Mouse (Mus musculus) lung, embryonic 14.5 days (tissue): ENCODE measurements at regions not wholly inside any gene's neighbourhood (a gene's known extent, or its start where the extent isn't known, plus 50 kb on each side); places are given as distances from the start of the nearest gene placed in this dataset.

Source experiments
- ATAC-seq: fragments of 200-750 bp; cut with Nextera tagmentation; 2 replicates; pipeline ENCODE4 v1.8.0; 2017; ENCODE audit warnings: mild to moderate bottlenecking, moderate TSS enrichment, moderate library complexity; ENCODE audit not compliant: insufficient read depth
- DNase-seq: peaks from one replicate; pipeline ENCODE4 v3.0.0-alpha.2; 2015
- H3K27ac ChIP-seq: fragments of 300-500 bp; sonication (generic); 2 replicates; pipeline ENCODE4 v1.5.1; 2014; ENCODE audit warnings: low read depth, mild to moderate bottlenecking, moderate library complexity
- H3K27me3 ChIP-seq: fragments of 300-500 bp; sonication (generic); 2 replicates; pipeline ENCODE4 v1.6.1; 2014; ENCODE audit warnings: low read length, control low read depth; ENCODE audit not compliant: insufficient read depth
- H3K36me3 ChIP-seq: fragments of 300-500 bp; sonication (generic); 2 replicates; pipeline ENCODE4 v1.6.1; 2014; ENCODE audit warnings: control low read depth; ENCODE audit not compliant: insufficient read depth
- H3K4me1 ChIP-seq: fragments of 300-500 bp; sonication (generic); 2 replicates; pipeline ENCODE4 v1.6.1; 2014; ENCODE audit warnings: antibody characterized with exemption, control low read depth; ENCODE audit not compliant: insufficient read depth
- H3K4me2 ChIP-seq: fragments of 300-500 bp; sonication (generic); 2 replicates; pipeline ENCODE4 v1.6.1; 2014; ENCODE audit warnings: mild to moderate bottlenecking
- H3K4me3 ChIP-seq: fragments of 300-500 bp; sonication (generic); 2 replicates; pipeline ENCODE4 v1.5.1; 2014; ENCODE audit warnings: low read depth, low read length
- H3K9ac ChIP-seq: fragments of 300-500 bp; sonication (generic); 2 replicates; pipeline ENCODE4 v1.6.1; 2014
- H3K9me3 ChIP-seq: fragments of 300-500 bp; sonication (generic); 2 replicates; pipeline ENCODE4 v1.6.1; 2016; ENCODE audit warnings: low read depth, low read length, control low read depth
- CTCF ChIP-seq: IDR thresholded peaks from 2 replicates; pipeline ENCODE4 v1.5.1; 2016; ENCODE audit warnings: antibody characterized with exemption, low read depth
- WGBS: fragments of 180-500 bp; shearing (Covaris S2); extraction: QIAGEN DNeasy Blood & Tissue Kit; methylation state at CpG from one replicate; pipeline ENCODE4 v1.1.7; 2014; 5-methylcytosine and 5-hydroxymethylcytosine counted together

- H3K4me2 ChIP-seq: no peak overlapping the region
- no peaks in the 10 kb centered on the region for H3K4me1 ChIP-seq
- H3K36me3 ChIP-seq: no peaks in the 10 kb centered on the region
- no peak overlapping the region for H3K4me3 ChIP-seq
- no peak overlapping the region for H3K9ac ChIP-seq
- no peak for ATAC-seq
- WGBS: 76% methylated on average over 2 of the region's 2 CpGs
- no peak for TF ChIP-seq CTCF
- no peak for DNase-seq
- no peak overlapping the region for H3K27ac ChIP-seq
- H3K9me3 ChIP-seq: no peaks in the 10 kb centered on the region
- H3K27me3 ChIP-seq: no peaks in the 10 kb centered on the region
Observed at GRCm38 (mm10) chr4:84191303-84191702, 483.8 kb downstream of the Bnc2 start.

- 66% methylated on average over 2 of the region's 2 CpGs for WGBS
- Histone ChIP-seq H3K9me3 (no peaks in the 10 kb centered on the region), H3K9ac (no peak overlapping the region), H3K4me3 (no peak overlapping the region), H3K4me1 (no peaks in the 10 kb centered on the region), H3K36me3 (no peaks in the 10 kb centered on the region), H3K27me3 (no peaks in the 10 kb centered on the region), H3K4me2 (no peak overlapping the region), H3K27ac (no peak overlapping the region)
- no peak for TF ChIP-seq CTCF
- ATAC-seq: no peak
- DNase-seq: no peak
Observed at GRCm38 (mm10) chr4:84192301-84192700, 482.8 kb downstream of the Bnc2 start.

GRCm38 (mm10) chr4:84196732-84197131, 478.3 kb downstream of the Bnc2 start:
- TF ChIP-seq CTCF: peak; percentile 23; the same call in 1 of the 2 replicates

GRCm38 (mm10) chr4:84198176-84198575, 476.9 kb downstream of the Bnc2 start:
- no peak overlapping the region for H3K4me2 ChIP-seq
- H3K9me3 ChIP-seq: no peaks in the 10 kb centered on the region
- 91% methylated on average over 4 of the region's 4 CpGs for WGBS
- ATAC-seq (no peak), DNase-seq (no peak)
- TF ChIP-seq CTCF: no peak
- no peak overlapping the region for H3K27ac ChIP-seq
- no peak overlapping the region for H3K9ac ChIP-seq
- no peaks in the 10 kb centered on the region for H3K36me3 ChIP-seq
- no peaks in the 10 kb centered on the region for H3K4me1 ChIP-seq
- no peak overlapping the region for H3K4me3 ChIP-seq
- no peaks in the 10 kb centered on the region for H3K27me3 ChIP-seq

More at GRCm38 (mm10) chr4:84196732-84197131, 478.3 kb downstream of the Bnc2 start:
- H3K36me3 ChIP-seq: no peaks in the 10 kb centered on the region
- H3K9me3 ChIP-seq: no peaks in the 10 kb centered on the region
- DNase-seq (no peak), ATAC-seq (no peak)
- no peak overlapping the region for H3K27ac ChIP-seq
- H3K9ac ChIP-seq: no peak overlapping the region
- no peak overlapping the region for H3K4me2 ChIP-seq
- H3K27me3 ChIP-seq: no peaks in the 10 kb centered on the region
- WGBS: 94% methylated on average over 2 of the region's 2 CpGs
- no peak overlapping the region for H3K4me3 ChIP-seq
- no peaks in the 10 kb centered on the region for H3K4me1 ChIP-seq

DNA sequence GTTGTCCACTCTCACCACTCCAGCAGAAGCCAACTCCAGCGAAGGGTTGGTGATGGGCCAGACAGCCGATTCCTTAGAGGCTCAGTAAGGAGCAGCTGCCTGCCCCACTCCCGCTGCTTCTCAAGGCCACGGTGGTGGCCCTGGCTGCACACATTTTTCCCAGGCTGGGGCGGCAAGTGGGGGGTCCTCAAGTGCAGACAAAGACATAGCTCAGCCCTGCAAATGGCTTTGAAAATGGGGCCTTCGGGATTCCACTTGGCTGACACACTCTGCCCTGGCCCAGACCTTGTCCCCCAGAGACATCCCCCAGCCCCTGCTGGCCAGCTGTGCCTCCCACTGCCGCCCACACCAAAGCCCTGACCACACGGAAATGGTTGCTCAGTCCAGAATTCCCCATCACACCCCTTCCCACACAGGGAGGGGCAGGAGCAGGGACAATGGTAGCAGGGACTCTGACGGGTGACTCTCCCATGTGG, 475.9 kb downstream of the Bnc2 start:
- Histone ChIP-seq H3K4me1 (no peaks in the 10 kb centered on the region), H3K9me3 (no peaks in the 10 kb centered on the region), H3K27me3 (no peaks in the 10 kb centered on the region), H3K9ac (no peak overlapping the region), H3K27ac (no peak overlapping the region), H3K4me3 (no peak overlapping the region), H3K36me3 (no peaks in the 10 kb centered on the region), H3K4me2 (no peak overlapping the region)
- ATAC-seq (peak; percentile 61; the same call in 1 of the 2 replicates), DNase-seq (peak; percentile 58)
- WGBS: 38% methylated on average over 9 of the region's 9 CpGs
- TF ChIP-seq CTCF: no peak

GRCm38 (mm10) chr4:84201001-84201400, 474.1 kb downstream of the Bnc2 start:
- Histone ChIP-seq H3K27me3 (no peaks in the 10 kb centered on the region), H3K4me3 (no peak overlapping the region), H3K9me3 (no peaks in the 10 kb centered on the region), H3K9ac (no peak overlapping the region), H3K4me1 (no peaks in the 10 kb centered on the region), H3K27ac (no peak overlapping the region), H3K4me2 (no peak overlapping the region), H3K36me3 (no peaks in the 10 kb centered on the region)
- TF ChIP-seq CTCF: no peak
- no peak for DNase-seq
- WGBS: 60% methylated on average over 3 of the region's 3 CpGs
- no peak for ATAC-seq

DNA sequence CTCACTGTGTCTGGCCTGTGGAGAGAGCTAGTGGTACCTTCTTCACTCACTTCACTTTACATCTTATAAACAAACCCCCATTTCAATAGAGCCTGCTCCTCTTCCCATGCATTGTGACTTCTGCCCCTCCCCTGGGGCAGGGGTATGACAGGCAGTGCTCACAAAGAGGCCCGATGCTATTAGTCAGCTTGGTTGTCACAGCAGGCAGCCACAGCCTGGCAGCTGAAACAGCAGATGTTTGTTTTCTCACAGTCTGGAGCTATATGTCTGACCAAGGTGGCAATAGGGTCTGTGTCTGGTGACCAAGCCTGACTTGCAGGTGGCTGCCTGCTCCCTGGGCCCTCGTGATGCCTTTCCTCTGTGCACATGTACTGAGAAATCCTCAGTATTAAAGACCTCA, 472.8 kb downstream of the Bnc2 start:
- ATAC-seq (no peak), DNase-seq (no peak)
- 19% methylated on average over 2 of the region's 2 CpGs for WGBS
- TF ChIP-seq CTCF: no peak
- no peak overlapping the region for H3K9ac ChIP-seq
- H3K4me2 ChIP-seq: no peak overlapping the region
- no peak overlapping the region for H3K4me3 ChIP-seq
- no peaks in the 10 kb centered on the region for H3K4me1 ChIP-seq
- H3K27ac ChIP-seq: no peak overlapping the region
- no peaks in the 10 kb centered on the region for H3K36me3 ChIP-seq
- no peaks in the 10 kb centered on the region for H3K27me3 ChIP-seq
- H3K9me3 ChIP-seq: no peaks in the 10 kb centered on the region

GRCm38 (mm10) chr4:84203680-84204079, 471.4 kb downstream of the Bnc2 start:
- no peak overlapping the region for H3K4me3 ChIP-seq
- ATAC-seq: no peak
- H3K9ac ChIP-seq: no peak overlapping the region
- H3K27me3 ChIP-seq: no peaks in the 10 kb centered on the region
- no peak for TF ChIP-seq CTCF
- no peaks in the 10 kb centered on the region for H3K4me1 ChIP-seq
- 45% methylated on average over 1 of the region's 1 CpGs for whole genome bisulfite sequencing
- H3K27ac ChIP-seq: no peak overlapping the region
- H3K36me3 ChIP-seq: no peaks in the 10 kb centered on the region
- H3K4me2 ChIP-seq: no peak overlapping the region
- no peaks in the 10 kb centered on the region for H3K9me3 ChIP-seq
- peak; percentile 21 for DNase-seq
